Mouse (Mus musculus): ENCODE measurements around the gene Gm21750. TPM values are rescaled to one million over a fixed set of nuclear protein-coding genes. Genes with fewer than 3 reads are reported as not detected.
"Not testable (repeated sequence)": the region's sequence is repeated elsewhere in the genome, so short reads cannot be mapped to it uniquely, and the experiment has no call there.

The Gm21750 gene
- total RNA-seq (2021): under 1 TPM; 0.21 to 0.31 TPM
- long read RNA-seq, experiment 1: 0 reads
- long read RNA-seq, experiment 2: 0 reads

- DNase-seq (ENCODE audit: low spot score in 2 of 2): not testable (repeated sequence)
Measured at GRCm38 (mm10) chr14:73660925-73661324, at the start of gene Gm21750. TSS of gene Gm21750 (plus strand) at chr14:73661225.

GRCm38 (mm10) chr14:73614961-73615360 lies 46.1 kb upstream of the Gm21750 start:
- intact Hi-C loops (cut with DNase I); DNase-seq (ENCODE audit: low spot score in 2 of 2): not testable (repeated sequence)

More at GRCm38 (mm10) chr14:73660925-73661324, at the start of gene Gm21750:
- intact Hi-C loops (cut with DNase I): not testable (repeated sequence)

DNA sequence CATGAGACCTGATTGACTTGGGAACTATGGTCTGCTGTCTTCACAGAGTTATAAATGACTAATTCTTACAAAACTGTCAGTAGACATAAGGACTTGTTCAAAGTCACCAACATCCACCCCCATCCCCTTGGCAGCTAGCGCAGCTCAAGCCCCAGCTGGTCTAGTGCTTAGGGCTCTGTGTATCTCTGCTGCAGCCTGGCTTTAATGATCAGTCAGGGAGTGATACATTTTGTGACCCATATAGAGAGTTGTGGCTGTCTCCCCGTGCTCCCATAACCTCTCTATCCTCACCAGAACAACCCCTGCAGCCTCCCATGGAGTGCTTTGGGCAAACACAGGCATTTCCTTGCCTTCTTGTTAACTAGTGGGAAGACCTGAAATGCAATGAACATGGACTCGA lies 40.1 kb upstream of the Gm21750 start:
- no peak for DNase-seq (ENCODE audit: low spot score in 2 of 2)
- intact Hi-C loops (cut with DNase I): no loop called here

GRCm38 (mm10) chr14:73622988-73623387 lies 38.0 kb upstream of the Gm21750 start:
- DNase-seq (ENCODE audit: low spot score in 2 of 2): no peak
- intact Hi-C loops (cut with DNase I): no loop called here

DNA sequence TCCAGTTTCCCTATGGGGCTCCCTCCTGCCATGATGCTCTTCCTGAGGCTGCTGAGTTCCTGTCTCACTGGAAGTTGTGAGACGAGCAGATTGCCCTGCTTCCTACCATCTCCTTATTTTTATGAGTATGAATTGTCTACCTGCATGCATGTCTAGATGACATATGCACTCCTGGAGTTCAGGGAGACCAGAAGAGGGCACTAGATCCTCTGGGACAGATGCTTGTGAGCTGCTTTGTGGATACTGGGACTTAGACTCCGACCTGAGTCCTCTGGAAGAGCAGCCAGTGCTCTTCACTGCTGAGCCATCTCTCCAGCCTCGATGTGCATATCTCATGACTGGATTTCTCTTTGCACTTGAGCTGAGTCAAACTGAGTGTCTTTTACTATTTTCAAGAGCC lies 35.6 kb upstream of the Gm21750 start:
- DNase-seq (ENCODE audit: low spot score in 2 of 2): peak in 1 of 2 experiments; percentile 1
- intact Hi-C loops (cut with DNase I): no loop called here

DNA sequence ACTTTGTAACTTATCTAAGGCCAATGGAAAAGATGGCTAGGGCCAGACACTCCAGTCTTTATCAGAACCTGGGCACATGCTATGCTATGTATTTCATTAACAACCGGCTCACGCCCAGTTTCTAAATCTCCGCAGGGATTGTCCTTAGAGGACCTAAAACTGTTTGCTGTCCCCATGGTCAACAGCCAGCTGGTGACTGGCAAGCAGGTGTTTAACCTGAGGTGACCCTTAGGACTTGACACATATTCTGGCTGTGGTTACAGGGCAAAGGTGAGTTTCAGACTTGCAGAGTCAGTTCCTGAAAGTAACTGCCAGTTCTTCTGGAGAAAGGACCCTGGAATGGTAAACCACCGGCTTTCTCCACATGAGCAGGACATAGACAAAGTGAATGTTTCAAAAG lies 29.5 kb upstream of the Gm21750 start:
- intact Hi-C loops (cut with DNase I): no loop called here
- no peak for DNase-seq (ENCODE audit: low spot score in 2 of 2)

GRCm38 (mm10) chr14:73632648-73633263 lies 28.3 kb upstream of the Gm21750 start:
- intact Hi-C loops (cut with DNase I): no loop called here

GRCm38 (mm10) chr14:73634356-73634755 lies 26.7 kb upstream of the Gm21750 start:
- intact Hi-C loops (cut with DNase I): no loop called here
- DNase-seq (ENCODE audit: low spot score in 2 of 2): peak in 1 of 2 experiments; percentile 14

More at GRCm38 (mm10) chr14:73632648-73633263, 28.3 kb upstream of the Gm21750 start:
- DNase-seq (ENCODE audit: low spot score in 2 of 2): peak; percentile 42 to 49

DNA sequence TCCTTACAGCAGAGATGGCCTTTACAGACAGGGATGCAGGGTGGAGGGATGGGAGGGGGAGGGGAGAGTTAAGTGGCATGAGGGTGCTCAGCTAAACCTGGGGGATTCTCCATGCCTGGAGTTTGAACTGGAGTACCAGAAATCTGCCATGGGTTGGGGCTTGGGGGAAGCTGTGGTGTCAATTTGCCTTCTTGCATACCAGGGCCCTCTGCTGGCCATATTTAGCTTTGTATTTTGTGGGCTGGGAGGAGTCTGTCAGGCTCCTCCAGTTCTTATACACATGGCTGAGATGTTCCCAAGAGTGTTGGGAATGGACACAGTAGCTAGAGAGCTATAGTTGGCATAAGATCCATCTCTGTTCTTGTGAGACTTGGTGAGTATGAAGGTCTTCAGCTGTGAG lies 23.6 kb upstream of the Gm21750 start:
- intact Hi-C loops (cut with DNase I): no loop called here
- no peak for DNase-seq (ENCODE audit: low spot score in 2 of 2)

- intact Hi-C loops (cut with DNase I): no loop called here
Measured at GRCm38 (mm10) chr14:73650179-73650578, 10.8 kb upstream of the Gm21750 start.

GRCm38 (mm10) chr14:73670091-73670490 lies 9.1 kb downstream of the Gm21750 start:
- intact Hi-C loops (cut with DNase I): no loop called here
- DNase-seq (ENCODE audit: low spot score in 2 of 2): peak; percentile 30 to 79

More at GRCm38 (mm10) chr14:73650179-73650578, 10.8 kb upstream of the Gm21750 start:
- DNase-seq (ENCODE audit: low spot score in 2 of 2): no peak

DNA sequence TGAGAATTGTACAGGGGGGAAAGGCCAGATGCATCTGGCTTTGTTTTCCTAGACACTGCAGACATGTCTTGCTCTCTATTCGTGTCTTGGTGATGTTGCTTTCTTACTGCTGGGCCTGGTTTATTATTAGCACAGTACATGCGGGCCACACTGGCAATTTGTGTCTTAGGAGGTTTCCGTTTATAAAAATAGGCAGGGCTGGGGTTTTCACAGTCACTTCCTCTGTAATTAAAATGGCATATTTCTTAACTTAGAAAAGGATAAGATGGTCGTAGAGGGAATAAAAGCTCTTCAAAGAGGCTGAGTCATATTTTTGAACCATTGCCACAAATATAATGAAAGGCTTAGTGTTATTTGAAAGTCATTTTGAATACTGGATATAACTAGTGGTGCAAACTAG lies 26.7 kb downstream of the Gm21750 start:
- DNase-seq (ENCODE audit: low spot score in 2 of 2): peak; percentile 32 to 36
- intact Hi-C loops (cut with DNase I): no loop called here

DNA sequence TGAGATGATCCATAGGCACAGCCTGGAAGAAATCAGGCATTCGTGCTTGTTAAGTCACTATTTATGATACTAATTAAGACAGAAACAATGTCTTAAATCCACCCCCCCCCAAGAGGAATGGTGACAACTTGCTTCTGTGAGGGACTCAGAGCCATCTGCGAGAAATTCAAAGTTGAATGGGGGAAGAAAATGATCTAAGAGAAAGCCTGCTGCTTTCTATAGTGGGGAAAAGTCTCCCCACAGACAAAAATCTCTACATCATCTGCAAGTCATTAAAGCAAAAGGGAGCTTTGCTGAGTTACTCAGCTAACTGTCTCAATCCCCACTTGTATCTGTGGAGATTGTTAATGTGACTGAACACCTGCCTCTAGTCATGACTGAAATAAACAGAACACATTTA lies 27.4 kb downstream of the Gm21750 start:
- intact Hi-C loops (cut with DNase I): no loop called here
- no peak for DNase-seq (ENCODE audit: low spot score in 2 of 2)

GRCm38 (mm10) chr14:73700256-73700655 lies 39.2 kb downstream of the Gm21750 start:
- peak; percentile 23 to 48 for DNase-seq (ENCODE audit: low spot score in 2 of 2)
- intact Hi-C loops (cut with DNase I): loop anchor here (2.0 to 10.0 kb wide), 2 partner anchors 943 to 1005 kb away; no protein-coding TSS in a partner anchor

- intact Hi-C loops (cut with DNase I): loop anchor here (10.0 kb wide), 1 partner anchor 995 kb away; no protein-coding TSS in a partner anchor
- peak; percentile 7 to 42 for DNase-seq (ENCODE audit: low spot score in 2 of 2)
Measured at GRCm38 (mm10) chr14:73709412-73710110, 48.5 kb downstream of the Gm21750 start.

Other genes with a start within 250 kb of the Gm21750 start
- gene Med4, start 151.2 kb upstream of the Gm21750 start, total RNA-seq (2021): 10 to 100 TPM; 25.3 to 27.5 TPM
- 100 to 1,000 TPM; 150 to 155 TPM for gene Sucla2, start 135.9 kb upstream of the Gm21750 start, total RNA-seq (2021)
- 1 to 10 TPM; 5.8 to 8.0 TPM for gene Nudt15, start 113.0 kb upstream of the Gm21750 start, total RNA-seq (2021)